Mouse (Mus musculus): ENCODE results near the gene Lpp. TPM values are rescaled to one million over a fixed set of nuclear protein-coding genes. Genes with fewer than 3 reads are reported as not detected.

The Lpp gene
- polyA plus RNA-seq, 1 experiment from 2014 or later: 10.3 TPM

- Histone ChIP-seq H3K4me2 (ENCODE audit: low read depth, low read length) (no peak overlapping the region), H3K36me3 (ENCODE audit: control insufficient read depth, insufficient read depth) (no peaks in the 10 kb centered on the region), H3K4me3 (ENCODE audit: low read depth, low read length) (no peak overlapping the region), H3K9me3 (replicated peaks; ENCODE audit: control insufficient read depth, low read length) (no peaks in the 10 kb centered on the region), H3K9ac (ENCODE audit: low read depth, low read length) (no peak overlapping the region), H3K27me3 (ENCODE audit: control insufficient read depth, insufficient read depth, low read depth, low read length) (no peaks in the 10 kb centered on the region), H3K4me1 (ENCODE audit: control insufficient read depth, low read depth, low read length) (no peaks in the 10 kb centered on the region), H3K27ac (ENCODE audit: low read length) (no peak overlapping the region)
- ATAC-seq (ENCODE audit: low read depth): no peak
- WGBS (ENCODE audit: insufficient replicate concordance): 66% methylated on average over 1 of the region's 1 CpGs
These were observed 584.9 kb downstream of the Lpp start for GRCm38 (mm10) chr16:24978226-24978625.

GRCm38 (mm10) chr16:24979391-24979790 is 586.1 kb downstream of the Lpp start:
- 74% methylated on average over 4 of the region's 4 CpGs for WGBS (ENCODE audit: insufficient replicate concordance)
- Histone ChIP-seq H3K4me3 (ENCODE audit: low read depth, low read length) (no peak overlapping the region), H3K27ac (ENCODE audit: low read length) (no peak overlapping the region), H3K27me3 (ENCODE audit: control insufficient read depth, insufficient read depth, low read depth, low read length) (no peaks in the 10 kb centered on the region), H3K4me1 (ENCODE audit: control insufficient read depth, low read depth, low read length) (no peaks in the 10 kb centered on the region), H3K4me2 (ENCODE audit: low read depth, low read length) (no peak overlapping the region), H3K36me3 (ENCODE audit: control insufficient read depth, insufficient read depth) (no peaks in the 10 kb centered on the region), H3K9me3 (replicated peaks; ENCODE audit: control insufficient read depth, low read length) (no peaks in the 10 kb centered on the region), H3K9ac (ENCODE audit: low read depth, low read length) (no peak overlapping the region)
- ATAC-seq (ENCODE audit: low read depth): no peak

GRCm38 (mm10) chr16:24982828-24983227 is 589.5 kb downstream of the Lpp start:
- no peak overlapping the region for H3K9ac ChIP-seq (ENCODE audit: low read depth, low read length)
- no peaks in the 10 kb centered on the region for H3K9me3 ChIP-seq (replicated peaks; ENCODE audit: control insufficient read depth, low read length)
- H3K27me3 ChIP-seq (ENCODE audit: control insufficient read depth, insufficient read depth, low read depth, low read length): no peaks in the 10 kb centered on the region
- no peak overlapping the region for H3K27ac ChIP-seq (ENCODE audit: low read length)
- H3K4me1 ChIP-seq (ENCODE audit: control insufficient read depth, low read depth, low read length): no peaks in the 10 kb centered on the region
- no peak for ATAC-seq (ENCODE audit: low read depth)
- no peak overlapping the region for H3K4me3 ChIP-seq (ENCODE audit: low read depth, low read length)
- H3K4me2 ChIP-seq (ENCODE audit: low read depth, low read length): no peak overlapping the region
- WGBS (ENCODE audit: insufficient replicate concordance): 57% methylated on average over 4 of the region's 4 CpGs
- no peaks in the 10 kb centered on the region for H3K36me3 ChIP-seq (ENCODE audit: control insufficient read depth, insufficient read depth)

- H3K9ac ChIP-seq (ENCODE audit: low read depth, low read length): no peak overlapping the region
- no peaks in the 10 kb centered on the region for H3K36me3 ChIP-seq (ENCODE audit: control insufficient read depth, insufficient read depth)
- WGBS (ENCODE audit: insufficient replicate concordance): 77% methylated on average over 11 of the region's 11 CpGs
- H3K4me2 ChIP-seq (ENCODE audit: low read depth, low read length): no peak overlapping the region
- no peak overlapping the region for H3K4me3 ChIP-seq (ENCODE audit: low read depth, low read length)
- H3K27me3 ChIP-seq (ENCODE audit: control insufficient read depth, insufficient read depth, low read depth, low read length): no peaks in the 10 kb centered on the region
- H3K27ac ChIP-seq (ENCODE audit: low read length): no peak overlapping the region
- no peaks in the 10 kb centered on the region for H3K4me1 ChIP-seq (ENCODE audit: control insufficient read depth, low read depth, low read length)
- no peaks in the 10 kb centered on the region for H3K9me3 ChIP-seq (replicated peaks; ENCODE audit: control insufficient read depth, low read length)
- no peak for ATAC-seq (ENCODE audit: low read depth)
These were observed 597.0 kb downstream of the Lpp start for GRCm38 (mm10) chr16:24990331-24990730.

GRCm38 (mm10) chr16:24991059-24991541 is 597.8 kb downstream of the Lpp start:
- Histone ChIP-seq H3K27me3 (ENCODE audit: control insufficient read depth, insufficient read depth, low read depth, low read length) (no peaks in the 10 kb centered on the region), H3K36me3 (ENCODE audit: control insufficient read depth, insufficient read depth) (no peaks in the 10 kb centered on the region), H3K4me2 (ENCODE audit: low read depth, low read length) (no peak overlapping the region), H3K27ac (ENCODE audit: low read length) (no peak overlapping the region), H3K4me3 (ENCODE audit: low read depth, low read length) (no peak overlapping the region), H3K9ac (ENCODE audit: low read depth, low read length) (no peak overlapping the region), H3K4me1 (ENCODE audit: control insufficient read depth, low read depth, low read length) (no peaks in the 10 kb centered on the region), H3K9me3 (replicated peaks; ENCODE audit: control insufficient read depth, low read length) (no peaks in the 10 kb centered on the region)
- no peak for ATAC-seq (ENCODE audit: low read depth)
- WGBS (ENCODE audit: insufficient replicate concordance): 72% methylated on average over 10 of the region's 10 CpGs

- no peak for ATAC-seq (ENCODE audit: low read depth)
- H3K4me2 ChIP-seq (ENCODE audit: low read depth, low read length): no peak overlapping the region
These were observed 598.7 kb downstream of the Lpp start for GRCm38 (mm10) chr16:24991995-24992394.

GRCm38 (mm10) chr16:24992494-24992893 is 599.2 kb downstream of the Lpp start:
- no peaks in the 10 kb centered on the region for H3K36me3 ChIP-seq (ENCODE audit: control insufficient read depth, insufficient read depth)
- no peaks in the 10 kb centered on the region for H3K4me1 ChIP-seq (ENCODE audit: control insufficient read depth, low read depth, low read length)
- H3K4me2 ChIP-seq (ENCODE audit: low read depth, low read length): no peak overlapping the region
- no peak for ATAC-seq (ENCODE audit: low read depth)
- WGBS (ENCODE audit: insufficient replicate concordance): 75% methylated on average over 11 of the region's 11 CpGs
- H3K9ac ChIP-seq (ENCODE audit: low read depth, low read length): no peak overlapping the region
- no peak overlapping the region for H3K4me3 ChIP-seq (ENCODE audit: low read depth, low read length)
- no peaks in the 10 kb centered on the region for H3K9me3 ChIP-seq (replicated peaks; ENCODE audit: control insufficient read depth, low read length)
- no peak overlapping the region for H3K27ac ChIP-seq (ENCODE audit: low read length)
- no peaks in the 10 kb centered on the region for H3K27me3 ChIP-seq (ENCODE audit: control insufficient read depth, insufficient read depth, low read depth, low read length)

More at GRCm38 (mm10) chr16:24991995-24992394, 598.7 kb downstream of the Lpp start:
- no peaks in the 10 kb centered on the region for H3K9me3 ChIP-seq (replicated peaks; ENCODE audit: control insufficient read depth, low read length)
- H3K36me3 ChIP-seq (ENCODE audit: control insufficient read depth, insufficient read depth): no peaks in the 10 kb centered on the region
- no peak overlapping the region for H3K4me3 ChIP-seq (ENCODE audit: low read depth, low read length)
- no peaks in the 10 kb centered on the region for H3K27me3 ChIP-seq (ENCODE audit: control insufficient read depth, insufficient read depth, low read depth, low read length)
- no peak overlapping the region for H3K9ac ChIP-seq (ENCODE audit: low read depth, low read length)
- H3K27ac ChIP-seq (ENCODE audit: low read length): no peak overlapping the region
- 36% methylated on average over 3 of the region's 3 CpGs for WGBS (ENCODE audit: insufficient replicate concordance)
- H3K4me1 ChIP-seq (ENCODE audit: control insufficient read depth, low read depth, low read length): no peaks in the 10 kb centered on the region

GRCm38 (mm10) chr16:25010980-25011877 is 617.9 kb downstream of the Lpp start:
- Histone ChIP-seq H3K9me3 (replicated peaks; ENCODE audit: control insufficient read depth, low read length) (no peaks in the 10 kb centered on the region), H3K36me3 (ENCODE audit: control insufficient read depth, insufficient read depth) (no peaks in the 10 kb centered on the region), H3K4me3 (ENCODE audit: low read depth, low read length) (no peak overlapping the region), H3K4me2 (ENCODE audit: low read depth, low read length) (no peak overlapping the region), H3K27ac (ENCODE audit: low read length) (no peak overlapping the region), H3K27me3 (ENCODE audit: control insufficient read depth, insufficient read depth, low read depth, low read length) (no peaks in the 10 kb centered on the region), H3K9ac (ENCODE audit: low read depth, low read length) (no peak overlapping the region), H3K4me1 (ENCODE audit: control insufficient read depth, low read depth, low read length) (no peaks in the 10 kb centered on the region)
- 33% methylated on average over 5 of the region's 5 CpGs for WGBS (ENCODE audit: insufficient replicate concordance)
- no peak for ATAC-seq (ENCODE audit: low read depth)

- H3K4me2 ChIP-seq (ENCODE audit: low read depth, low read length): no peak overlapping the region
- H3K9ac ChIP-seq (ENCODE audit: low read depth, low read length): no peak overlapping the region
- H3K4me1 ChIP-seq (ENCODE audit: control insufficient read depth, low read depth, low read length): no peaks in the 10 kb centered on the region
- no peak overlapping the region for H3K4me3 ChIP-seq (ENCODE audit: low read depth, low read length)
- H3K27ac ChIP-seq (ENCODE audit: low read length): no peak overlapping the region
- H3K9me3 ChIP-seq (replicated peaks; ENCODE audit: control insufficient read depth, low read length): no peaks in the 10 kb centered on the region
- no peaks in the 10 kb centered on the region for H3K36me3 ChIP-seq (ENCODE audit: control insufficient read depth, insufficient read depth)
- H3K27me3 ChIP-seq (ENCODE audit: control insufficient read depth, insufficient read depth, low read depth, low read length): no peaks in the 10 kb centered on the region
- 67% methylated on average over 3 of the region's 3 CpGs for WGBS (ENCODE audit: insufficient replicate concordance)
- ATAC-seq (ENCODE audit: low read depth): no peak
These were observed 619.6 kb downstream of the Lpp start for GRCm38 (mm10) chr16:25012938-25013337.
